Mouse (Mus musculus): Measurements from ENCODE around the gene Tbxas1. TPM values are rescaled to one million over a fixed set of nuclear protein-coding genes. Genes with fewer than 3 reads are reported as not detected.

Gene Tbxas1
- total and polyA plus RNA-seq, 2 experiments, result 1.1 to 3.5 TPM

DNA sequence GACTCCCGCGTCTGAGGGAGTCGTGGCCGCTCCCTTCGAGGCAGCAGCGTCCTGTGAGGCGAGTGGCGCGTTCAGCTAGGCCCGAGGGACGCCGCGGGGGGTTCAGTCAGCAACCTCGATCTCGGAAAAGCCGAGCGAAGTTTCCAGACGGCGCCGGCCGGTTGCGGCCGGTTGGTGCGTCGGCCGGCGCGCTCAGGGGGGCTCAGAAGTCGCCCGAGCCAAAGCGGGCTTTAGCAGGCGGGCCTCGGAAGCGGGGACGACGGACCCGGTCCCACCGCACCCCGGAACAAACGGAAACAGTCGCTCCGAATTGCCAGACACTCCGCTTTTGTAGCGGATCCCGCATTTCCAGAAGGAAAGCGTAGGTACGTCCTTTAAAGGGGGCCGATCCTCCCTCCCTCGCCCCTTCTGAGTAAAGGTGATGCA lies 243.3 kb downstream of the Tbxas1 start:
- peak overlapping the region; percentile 56 for H3K27ac ChIP-seq (replicated peaks; ENCODE audit: insufficient read depth, low read depth, low read length)
- H3K4me3 ChIP-seq (ENCODE audit: insufficient read depth, low read depth, low read length), result peak overlapping the region; percentile 78
- TF ChIP-seq CTCF (IDR thresholded peaks at IDR 0.05; ENCODE audit: low read depth, low read length), result no peak
- no peak for TF ChIP-seq POLR2A (IDR thresholded peaks at IDR 0.05; ENCODE audit: extremely low read depth, insufficient read depth, low read length)
- peak overlapping the region; percentile 91 for H3K9ac ChIP-seq (ENCODE audit: low read depth, low read length)
- peaks cover 3% of the 10 kb centered on the region; the same call in 1 of the 2 replicates for H3K36me3 ChIP-seq (ENCODE audit: control insufficient read depth, insufficient read depth, low read length)
- H3K79me2 ChIP-seq (ENCODE audit: control insufficient read depth, insufficient read depth, low read length), result peaks cover 11% of the 10 kb centered on the region; the same call in 1 of the 2 replicates
- WGBS, result 8% methylated on average over 49 of the region's 49 CpGs
- DNase-seq (ENCODE audit: extremely low read depth, low read depth, low spot score), result peak; percentile 7
- peaks cover 16% of the 10 kb centered on the region for H3K4me1 ChIP-seq (ENCODE audit: control insufficient read depth, insufficient read depth, low read length)
- no peaks in the 10 kb centered on the region for H3K27me3 ChIP-seq (ENCODE audit: control insufficient read depth, insufficient read depth, low read length)

DNA sequence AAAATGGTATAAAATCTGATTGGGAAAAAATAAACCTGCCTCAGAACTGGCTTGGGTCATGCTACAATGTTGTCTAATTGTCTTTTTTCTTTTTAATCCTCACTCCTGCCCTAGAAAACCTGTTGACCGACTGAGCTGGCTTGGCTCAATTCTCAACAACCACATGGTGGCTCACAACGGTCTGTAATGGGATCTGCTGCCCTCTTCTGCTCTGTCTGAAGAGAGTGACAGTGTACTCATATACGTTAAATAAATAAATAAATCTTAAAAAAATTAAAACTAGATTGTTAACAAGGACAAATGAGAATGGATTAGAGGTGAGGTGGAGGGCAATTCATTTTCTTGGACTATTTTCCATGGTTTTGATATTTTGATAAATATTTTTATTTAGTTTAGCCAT lies 245.5 kb downstream of the Tbxas1 start:
- 37% methylated on average over 3 of the region's 3 CpGs for WGBS
- H3K4me1 ChIP-seq (ENCODE audit: control insufficient read depth, insufficient read depth, low read length), result peaks cover 13% of the 10 kb centered on the region
- H3K9ac ChIP-seq (ENCODE audit: low read depth, low read length), result no peak overlapping the region
- H3K4me3 ChIP-seq (ENCODE audit: insufficient read depth, low read depth, low read length), result no peak overlapping the region
- DNase-seq (ENCODE audit: extremely low read depth, low read depth, low spot score), result no peak
- H3K27me3 ChIP-seq (ENCODE audit: control insufficient read depth, insufficient read depth, low read length), result no peaks in the 10 kb centered on the region
- no peak for TF ChIP-seq CTCF (IDR thresholded peaks at IDR 0.05; ENCODE audit: low read depth, low read length)
- no peak for TF ChIP-seq POLR2A (IDR thresholded peaks at IDR 0.05; ENCODE audit: extremely low read depth, insufficient read depth, low read length)
- peaks cover 11% of the 10 kb centered on the region; the same call in 1 of the 2 replicates for H3K79me2 ChIP-seq (ENCODE audit: control insufficient read depth, insufficient read depth, low read length)
- H3K27ac ChIP-seq (replicated peaks; ENCODE audit: insufficient read depth, low read depth, low read length), result no peak overlapping the region
- H3K36me3 ChIP-seq (ENCODE audit: control insufficient read depth, insufficient read depth, low read length), result peaks cover 3% of the 10 kb centered on the region; the same call in 1 of the 2 replicates

GRCm38 (mm10) chr6:39124719-39125118 lies 249.5 kb downstream of the Tbxas1 start:
- no peak for DNase-seq (ENCODE audit: extremely low read depth, low read depth, low spot score)
- Histone ChIP-seq H3K27me3 (ENCODE audit: control insufficient read depth, insufficient read depth, low read length) (no peaks in the 10 kb centered on the region), H3K27ac (replicated peaks; ENCODE audit: insufficient read depth, low read depth, low read length) (no peak overlapping the region), H3K36me3 (ENCODE audit: control insufficient read depth, insufficient read depth, low read length) (peaks cover 3% of the 10 kb centered on the region; the same call in 1 of the 2 replicates), H3K9ac (ENCODE audit: low read depth, low read length) (no peak overlapping the region), H3K4me1 (ENCODE audit: control insufficient read depth, insufficient read depth, low read length) (no peaks in the 10 kb centered on the region), H3K4me3 (ENCODE audit: insufficient read depth, low read depth, low read length) (no peak overlapping the region), H3K79me2 (ENCODE audit: control insufficient read depth, insufficient read depth, low read length) (no peaks in the 10 kb centered on the region)
- TF ChIP-seq CTCF (IDR thresholded peaks at IDR 0.05; ENCODE audit: low read depth, low read length), result no peak
- TF ChIP-seq POLR2A (IDR thresholded peaks at IDR 0.05; ENCODE audit: extremely low read depth, insufficient read depth, low read length), result no peak

- Histone ChIP-seq H3K4me3 (ENCODE audit: insufficient read depth, low read depth, low read length) (no peak overlapping the region), H3K4me1 (ENCODE audit: control insufficient read depth, insufficient read depth, low read length) (no peaks in the 10 kb centered on the region), H3K79me2 (ENCODE audit: control insufficient read depth, insufficient read depth, low read length) (no peaks in the 10 kb centered on the region), H3K36me3 (ENCODE audit: control insufficient read depth, insufficient read depth, low read length) (peaks cover 10% of the 10 kb centered on the region), H3K27me3 (ENCODE audit: control insufficient read depth, insufficient read depth, low read length) (no peaks in the 10 kb centered on the region), H3K27ac (replicated peaks; ENCODE audit: insufficient read depth, low read depth, low read length) (no peak overlapping the region), H3K9ac (ENCODE audit: low read depth, low read length) (no peak overlapping the region)
- 65% methylated on average over 4 of the region's 4 CpGs for WGBS
- TF ChIP-seq POLR2A (IDR thresholded peaks at IDR 0.05; ENCODE audit: extremely low read depth, insufficient read depth, low read length) (no peak), CTCF (IDR thresholded peaks at IDR 0.05; ENCODE audit: low read depth, low read length) (no peak)
- DNase-seq (ENCODE audit: extremely low read depth, low read depth, low spot score), result no peak
Measured at GRCm38 (mm10) chr6:39131480-39131879, 256.3 kb downstream of the Tbxas1 start.

DNA sequence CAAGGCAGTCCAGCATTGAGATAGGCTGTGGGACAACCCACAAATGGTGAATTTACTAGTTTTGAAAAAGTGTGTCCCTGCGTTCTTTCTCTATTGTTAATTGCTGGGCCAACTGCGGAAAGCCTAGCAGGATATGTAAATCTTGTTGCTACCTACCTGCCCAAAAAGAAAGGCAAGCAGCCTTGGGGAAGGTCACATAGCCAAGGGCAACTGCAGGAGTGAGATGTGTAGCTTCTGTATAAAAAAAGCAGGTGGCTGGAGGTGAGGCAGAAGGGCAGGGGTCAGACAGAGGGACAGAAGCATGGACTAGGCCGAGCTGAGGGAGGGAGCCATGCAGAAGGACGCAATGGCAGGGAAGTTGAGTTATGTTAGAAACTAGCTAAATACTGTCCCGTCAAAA lies 257.4 kb downstream of the Tbxas1 start:
- WGBS, result 68% methylated on average over 5 of the region's 5 CpGs

More for the DNA sequence above, 257.4 kb downstream of the Tbxas1 start:
- Histone ChIP-seq H3K4me1 (ENCODE audit: control insufficient read depth, insufficient read depth, low read length) (no peaks in the 10 kb centered on the region), H3K9ac (ENCODE audit: low read depth, low read length) (no peak overlapping the region), H3K27ac (replicated peaks; ENCODE audit: insufficient read depth, low read depth, low read length) (no peak overlapping the region), H3K36me3 (ENCODE audit: control insufficient read depth, insufficient read depth, low read length) (peaks cover 10% of the 10 kb centered on the region), H3K27me3 (ENCODE audit: control insufficient read depth, insufficient read depth, low read length) (no peaks in the 10 kb centered on the region), H3K79me2 (ENCODE audit: control insufficient read depth, insufficient read depth, low read length) (no peaks in the 10 kb centered on the region), H3K4me3 (ENCODE audit: insufficient read depth, low read depth, low read length) (no peak overlapping the region)
- TF ChIP-seq POLR2A (IDR thresholded peaks at IDR 0.05; ENCODE audit: extremely low read depth, insufficient read depth, low read length), result no peak
- TF ChIP-seq CTCF (IDR thresholded peaks at IDR 0.05; ENCODE audit: low read depth, low read length), result no peak
- DNase-seq (ENCODE audit: extremely low read depth, low read depth, low spot score), result no peak

Other genes starting within 250 kb of the Tbxas1 start
- 0.07 TPM in 1 of 2 replicates, not detected in the other for gene Klrg2, start 238.2 kb upstream of the Tbxas1 start, total RNA-seq (2014; rRNA removed)
- gene Klrg2, start 238.2 kb upstream of the Tbxas1 start, polyA plus RNA-seq (2012; rRNA removed), result not detected in 2 replicates
- not detected in 2 replicates for gene Clec2l, start 212.3 kb upstream of the Tbxas1 start, total RNA-seq (2014; rRNA removed)
- gene Clec2l, start 212.3 kb upstream of the Tbxas1 start, polyA plus RNA-seq (2012; rRNA removed), result not detected in 2 replicates
- gene Hipk2, start 761 bp downstream of the Tbxas1 start, total RNA-seq (2014; rRNA removed), result 8.5 and 10.4 TPM in 2 replicates
- 22.2 and 23.5 TPM in 2 replicates for gene Hipk2, start 761 bp downstream of the Tbxas1 start, polyA plus RNA-seq (2012; rRNA removed)
- 36.6 and 44.3 TPM in 2 replicates for gene Parp12, start 242.9 kb downstream of the Tbxas1 start, total RNA-seq (2014; rRNA removed)
- 25.8 and 30.5 TPM in 2 replicates for gene Parp12, start 242.9 kb downstream of the Tbxas1 start, polyA plus RNA-seq (2012; rRNA removed)